1 mouse cellular context compared by ENCODE assay signal in the genomic region with DNA sequence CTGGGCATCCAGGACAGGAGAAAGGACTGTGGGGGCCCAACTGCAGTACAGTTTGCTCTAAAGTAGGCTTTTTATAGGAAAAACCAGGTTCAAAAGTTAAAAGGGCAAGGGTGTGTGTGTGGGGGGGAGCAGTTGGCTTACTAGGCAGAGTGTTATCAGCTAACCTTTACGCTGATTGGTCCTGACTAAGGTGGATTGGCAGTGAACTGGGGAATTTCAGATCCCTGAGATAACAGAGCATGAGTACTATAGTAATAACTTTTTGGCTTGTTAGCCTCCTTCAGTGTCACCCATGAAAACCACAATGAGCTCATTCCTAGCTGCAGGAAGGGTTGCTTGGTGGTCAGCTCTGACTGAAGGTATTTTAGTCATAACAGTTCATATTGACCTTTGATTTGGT.
A peak's percentile ranks its signal among the peaks of the same experiment; 100 is the strongest.
TF ChIP-seq lines count a peak whose summit lies in the region.

No protein-coding gene starts in this region.

TF ChIP-seq in MEL, 35 proteins besides CTCF, POLR2A, EP300 and RAD21:
- 0 out of 2 replicates have a peak, but pooled peaks have one; percentile 5 for TF ChIP-seq ZNF384 (IDR thresholded peaks at IDR 0.05; ENCODE audit: low read depth, low read length)
- 0 out of 2 replicates have a peak, but pooled peaks have one; percentile 57 for TF ChIP-seq MAZ (IDR thresholded peaks at IDR 0.05; ENCODE audit: low read depth, low read length)
- TF ChIP-seq RCOR1 (IDR thresholded peaks at IDR 0.05; ENCODE audit: low read depth, low read length): peak; percentile 50; the same call in 1 of the 2 replicates
- TF ChIP-seq CHD1 (IDR thresholded peaks at IDR 0.05; ENCODE audit: low read depth, low read length): no peak
- TF ChIP-seq TCF12 (IDR thresholded peaks at IDR 0.05; ENCODE audit: low read depth, low read length): peak; percentile 26; the same call in 1 of the 2 replicates
- TF ChIP-seq SMC3 (IDR thresholded peaks at IDR 0.05; ENCODE audit: low read depth, low read length): no peak
- TF ChIP-seq GATA1 (IDR thresholded peaks at IDR 0.05; ENCODE audit: low read depth, low read length): peak; percentile 86
- no peak for TF ChIP-seq POLR2AphosphoS5 (IDR thresholded peaks at IDR 0.05; ENCODE audit: borderline replicate concordance, low read depth, low read length)
- peak; percentile 68 for TF ChIP-seq ETS1 (IDR thresholded peaks at IDR 0.05; ENCODE audit: low read depth, low read length)
- 0 out of 2 replicates have a peak, but pooled peaks have one; percentile 14 for TF ChIP-seq SIN3A (IDR thresholded peaks at IDR 0.05; ENCODE audit: low read length)
- TF ChIP-seq NELFE (IDR thresholded peaks at IDR 0.05; ENCODE audit: low read depth, low read length): no peak
- TF ChIP-seq MYC (IDR thresholded peaks at IDR 0.05; ENCODE audit: low read depth, low read length): no peak
